Mouse (Mus musculus) E14TG2a.4 (cell line): ENCODE measurements around the gene Prkce.

Experiments used
- H3K27me3 ChIP-seq: 2 replicates; pipeline ENCODE4 v1.6.1; 2014; ENCODE audit warnings: low read length, control low read depth; ENCODE audit not compliant: insufficient read depth
- H3K36me3 ChIP-seq: 2 replicates; pipeline ENCODE4 v1.6.1; 2014; ENCODE audit warnings: low read length, control low read depth; ENCODE audit not compliant: insufficient read depth
- H3K4me1 ChIP-seq: replicated peaks from 2 replicates; pipeline ENCODE4 v1.6.1; 2014; ENCODE audit warnings: low read depth, low read length, control low read depth
- H3K4me3 ChIP-seq: replicated peaks from 2 replicates; pipeline ENCODE4 v1.5.1; 2014; ENCODE audit warnings: mild to moderate bottlenecking, low read length
- H3K9me3 ChIP-seq: 2 replicates; pipeline ENCODE4 v1.6.1; 2014; ENCODE audit warnings: low read length, control low read depth
- CTCF ChIP-seq: conservative IDR thresholded peaks from 2 replicates; pipeline ENCODE4 v1.5.1; 2014; ENCODE audit warnings: low read length
- NANOG ChIP-seq: IDR thresholded peaks from 2 replicates; pipeline ENCODE4 v1.6.1; 2014; ENCODE audit warnings: borderline replicate concordance, low read length, mixed read lengths
- POU5F1 ChIP-seq: IDR thresholded peaks from 2 replicates; pipeline ENCODE4 v1.6.1; 2014; ENCODE audit warnings: low read length, borderline replicate concordance

Prkce gene

DNA sequence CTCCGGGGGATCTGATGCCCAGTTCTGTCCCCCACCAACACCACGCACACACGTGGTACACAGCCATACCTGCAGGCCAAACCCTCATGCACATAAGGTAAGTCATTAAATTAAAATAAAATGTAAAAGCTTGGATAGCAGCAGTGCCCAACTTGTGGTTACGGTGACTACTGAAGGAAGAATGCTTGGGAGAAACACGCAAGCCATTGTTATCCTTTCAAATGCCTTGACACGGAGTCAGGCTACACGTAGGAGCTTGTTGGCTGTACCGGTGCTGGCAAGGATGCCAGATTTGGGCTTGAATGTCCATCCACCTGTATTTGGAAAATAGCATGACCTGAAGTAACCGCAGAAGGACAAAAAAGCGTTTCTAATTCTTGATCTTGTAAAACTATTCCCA lies 423.7 kb downstream of the Prkce start:
- Histone ChIP-seq H3K4me1 (peaks cover 18% of the 10 kb centered on the region), H3K36me3 (no peaks in the 10 kb centered on the region), H3K27me3 (no peaks in the 10 kb centered on the region), H3K4me3 (no peak overlapping the region), H3K9me3 (no peaks in the 10 kb centered on the region)
- TF ChIP-seq CTCF (no peak), POU5F1 (no peak), NANOG (no peak)

DNA sequence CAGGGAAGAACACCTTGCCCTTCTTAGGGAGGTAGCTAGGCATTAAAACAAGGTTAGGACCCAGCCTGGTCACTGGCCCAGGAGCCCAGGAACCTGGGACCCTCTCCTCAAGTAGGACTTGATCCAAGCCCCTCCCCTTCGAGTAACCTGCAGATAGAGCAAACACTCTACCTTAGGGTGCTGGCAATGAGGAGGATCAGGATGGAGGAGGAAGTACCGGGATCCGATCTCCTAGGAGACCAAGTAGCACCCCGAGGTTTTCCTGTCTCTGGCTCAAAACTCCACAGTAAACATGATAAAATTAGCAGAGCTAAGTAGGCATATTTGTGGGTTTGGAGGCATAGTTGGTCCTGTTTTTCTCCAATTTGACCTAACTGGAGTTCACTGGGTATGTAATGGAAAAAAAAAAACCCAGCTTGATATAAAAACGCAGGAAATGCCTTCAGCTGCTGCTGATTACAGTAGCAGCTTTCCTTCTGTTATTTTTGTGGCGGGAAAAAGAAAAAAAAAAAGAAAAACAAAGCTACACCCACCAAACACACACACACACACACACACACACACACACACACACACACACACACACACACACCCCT lies 425.5 kb downstream of the Prkce start:
- Histone ChIP-seq H3K36me3 (no peaks in the 10 kb centered on the region), H3K27me3 (no peaks in the 10 kb centered on the region), H3K4me1 (peaks cover 20% of the 10 kb centered on the region), H3K9me3 (no peaks in the 10 kb centered on the region), H3K4me3 (no peak overlapping the region)
- no peak for TF ChIP-seq POU5F1
- no peak for TF ChIP-seq CTCF
- no peak for TF ChIP-seq NANOG

DNA sequence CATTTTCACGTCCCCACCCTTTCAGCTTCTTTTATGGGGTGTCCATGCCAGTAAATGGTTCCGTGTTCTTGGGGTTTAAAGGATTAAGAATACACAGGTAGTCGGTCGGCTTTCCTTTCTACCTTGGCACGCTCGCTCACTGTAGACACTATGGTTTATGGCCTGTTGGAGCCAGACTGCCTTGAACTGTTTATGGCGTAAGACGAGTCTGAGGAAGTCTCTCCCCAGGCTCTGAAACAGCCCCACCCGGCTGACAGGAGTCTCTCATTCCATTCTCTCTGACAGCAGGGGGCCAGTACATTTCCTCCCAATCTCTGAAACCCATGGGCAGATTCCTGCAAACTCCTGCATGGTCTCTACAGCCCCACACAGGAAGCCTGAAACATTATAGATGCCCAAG lies 427.9 kb downstream of the Prkce start:
- peaks cover 24% of the 10 kb centered on the region for H3K4me1 ChIP-seq
- H3K9me3 ChIP-seq: no peaks in the 10 kb centered on the region
- H3K27me3 ChIP-seq: no peaks in the 10 kb centered on the region
- TF ChIP-seq POU5F1 (no peak), NANOG (no peak), CTCF (no peak)
- no peak overlapping the region for H3K4me3 ChIP-seq
- H3K36me3 ChIP-seq: no peaks in the 10 kb centered on the region

DNA sequence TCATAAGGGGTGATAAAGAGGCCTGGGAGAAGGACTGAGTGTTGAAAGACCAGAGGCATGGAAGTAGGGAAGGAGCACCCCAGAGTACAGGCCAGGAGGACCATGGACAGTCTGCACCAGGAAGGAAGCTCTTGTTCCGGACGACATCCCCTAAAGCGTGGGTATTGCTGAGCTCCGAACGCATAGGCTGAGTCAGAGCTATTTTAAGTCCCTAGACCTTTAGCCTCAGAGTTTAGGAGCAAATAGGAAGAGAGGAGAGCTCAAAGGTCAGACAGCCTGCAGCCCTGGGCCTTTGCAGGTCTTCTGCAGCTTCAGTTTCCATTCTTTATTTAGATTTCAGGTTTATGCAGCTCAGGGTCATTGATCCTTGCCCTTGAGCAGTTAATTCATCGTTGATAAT lies 433.5 kb downstream of the Prkce start:
- Histone ChIP-seq H3K27me3 (no peaks in the 10 kb centered on the region), H3K4me1 (peaks cover 32% of the 10 kb centered on the region), H3K36me3 (no peaks in the 10 kb centered on the region), H3K9me3 (no peaks in the 10 kb centered on the region), H3K4me3 (no peak overlapping the region)
- TF ChIP-seq NANOG: no peak
- TF ChIP-seq CTCF: no peak
- no peak for TF ChIP-seq POU5F1

GRCm38 (mm10) chr17:86601901-86602300 lies 434.3 kb downstream of the Prkce start:
- Histone ChIP-seq H3K27me3 (no peaks in the 10 kb centered on the region), H3K4me1 (peaks cover 31% of the 10 kb centered on the region), H3K4me3 (no peak overlapping the region), H3K9me3 (no peaks in the 10 kb centered on the region), H3K36me3 (no peaks in the 10 kb centered on the region)
- TF ChIP-seq NANOG: no peak

DNA sequence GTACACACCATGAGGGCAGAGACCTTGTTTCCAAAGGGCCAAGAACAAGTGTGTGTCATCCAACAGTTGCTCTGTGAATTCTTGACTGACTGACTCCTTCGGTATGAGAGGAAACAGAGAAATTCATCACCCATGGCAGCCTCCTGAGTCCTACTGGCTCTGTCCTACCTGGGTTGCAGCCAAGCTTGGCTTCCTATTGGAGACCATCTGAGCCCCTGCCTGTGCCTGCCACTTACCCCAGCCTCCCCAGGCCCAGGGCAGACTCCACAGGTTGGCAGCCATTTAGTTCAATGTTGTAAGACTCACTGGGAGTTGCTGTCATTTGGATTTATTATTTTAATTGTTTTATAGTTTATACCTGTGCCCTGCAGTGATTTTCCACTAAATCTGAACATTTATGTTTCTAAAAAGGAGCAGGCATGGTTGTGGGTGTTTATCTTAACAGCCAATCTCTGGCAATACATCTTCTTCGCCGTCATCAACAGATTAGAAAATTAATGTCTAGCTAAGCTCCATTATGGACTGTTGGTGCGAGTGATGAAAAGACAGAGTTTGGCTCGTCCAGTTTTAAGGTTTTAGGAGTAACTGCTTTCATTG lies 436.4 kb downstream of the Prkce start:
- Histone ChIP-seq H3K4me1 (peaks cover 27% of the 10 kb centered on the region), H3K27me3 (no peaks in the 10 kb centered on the region), H3K36me3 (no peaks in the 10 kb centered on the region), H3K4me3 (no peak overlapping the region), H3K9me3 (no peaks in the 10 kb centered on the region)
- TF ChIP-seq POU5F1: no peak

GRCm38 (mm10) chr17:86607981-86608380 lies 440.4 kb downstream of the Prkce start:
- Histone ChIP-seq H3K4me1 (peaks cover 14% of the 10 kb centered on the region), H3K27me3 (no peaks in the 10 kb centered on the region), H3K4me3 (no peak overlapping the region), H3K9me3 (no peaks in the 10 kb centered on the region), H3K36me3 (no peaks in the 10 kb centered on the region)
- no peak for TF ChIP-seq POU5F1
- TF ChIP-seq NANOG: no peak
- TF ChIP-seq CTCF: no peak

DNA sequence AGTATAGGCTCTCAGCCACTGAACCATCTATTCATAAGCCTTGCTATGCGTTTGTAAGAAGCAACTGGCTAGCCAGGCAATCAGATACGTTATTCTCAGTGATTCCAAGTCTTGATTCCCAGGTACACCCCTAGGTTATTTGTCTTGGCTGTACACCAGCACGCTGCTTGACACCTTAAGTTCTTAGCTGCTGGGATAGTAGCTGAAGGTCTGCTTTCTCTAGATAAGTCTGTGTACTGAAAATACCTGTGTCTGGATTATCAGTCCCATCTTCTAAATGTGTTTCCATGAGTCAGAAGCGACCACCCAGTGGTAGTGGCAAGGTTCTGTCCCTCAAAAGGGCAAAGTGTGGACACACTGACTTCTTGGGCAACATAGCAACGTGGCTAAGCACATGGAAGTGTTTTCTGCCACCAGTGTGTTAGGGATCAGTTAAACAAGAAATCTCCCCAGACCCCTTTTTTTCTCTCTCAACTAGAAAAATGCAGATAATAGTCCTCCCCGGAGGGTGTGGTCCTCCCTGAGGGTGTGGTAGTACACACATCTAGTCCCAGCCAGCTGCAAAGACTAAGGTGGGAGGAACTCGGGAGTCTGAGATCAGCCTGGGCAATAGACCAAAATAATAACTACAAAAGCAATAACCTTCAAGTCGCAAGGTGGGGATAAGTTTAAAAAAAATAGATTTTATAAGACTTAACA lies 442.8 kb downstream of the Prkce start:
- Histone ChIP-seq H3K27me3 (no peaks in the 10 kb centered on the region), H3K36me3 (no peaks in the 10 kb centered on the region), H3K9me3 (no peaks in the 10 kb centered on the region), H3K4me1 (peaks cover 20% of the 10 kb centered on the region), H3K4me3 (no peak overlapping the region)
- TF ChIP-seq NANOG (no peak), POU5F1 (no peak), CTCF (no peak)

- H3K27me3 ChIP-seq: no peaks in the 10 kb centered on the region
- no peak overlapping the region for H3K4me3 ChIP-seq
- H3K4me1 ChIP-seq: peaks cover 34% of the 10 kb centered on the region
- H3K9me3 ChIP-seq: no peaks in the 10 kb centered on the region
- no peaks in the 10 kb centered on the region for H3K36me3 ChIP-seq
- TF ChIP-seq POU5F1: no peak
- TF ChIP-seq CTCF: no peak
- no peak for TF ChIP-seq NANOG
Measured at GRCm38 (mm10) chr17:86611772-86612171, 444.2 kb downstream of the Prkce start.
